ENCODE assay signal across 18 mouse cellular contexts in the genomic region with DNA sequence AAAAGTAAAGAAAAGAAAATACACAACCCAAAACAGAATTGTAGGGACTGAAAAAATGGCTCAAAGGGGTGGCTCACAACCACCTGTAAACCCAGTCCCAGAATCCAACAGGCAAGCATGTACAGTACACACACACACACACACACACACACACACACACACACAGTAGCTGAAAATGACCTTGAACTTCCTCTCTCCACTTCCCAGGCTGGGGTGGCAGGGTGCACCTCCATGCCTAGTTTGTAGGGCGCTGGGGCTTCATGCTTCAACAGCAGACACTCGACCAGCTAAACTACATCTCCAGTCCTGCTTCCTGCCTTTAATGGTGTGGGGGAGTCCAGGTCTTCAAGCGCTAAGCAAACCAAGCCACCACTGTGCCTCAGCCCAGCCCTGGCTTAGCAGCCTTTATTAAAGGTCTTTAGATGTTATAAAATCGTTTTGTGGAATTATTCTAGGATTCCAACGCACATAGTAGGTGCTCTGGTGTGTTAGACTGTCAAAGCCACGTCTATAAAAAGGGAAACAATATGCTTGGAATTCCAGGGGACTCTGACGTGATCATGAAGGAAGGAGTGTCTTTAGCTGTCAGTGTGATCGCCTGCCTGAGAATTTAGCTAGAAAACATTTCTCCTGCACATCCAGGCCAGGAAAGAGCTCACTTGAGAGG. TPM values are rescaled to one million over a fixed set of nuclear protein-coding genes. Genes with fewer than 3 reads are reported as not detected.
DNase-seq lines count a peak whose midpoint lies in the region; ATAC-seq and TF ChIP-seq lines count a peak whose summit lies in the region.
"Had no signal": no experiment of that assay in that cellular context is flagged by ENCODE, and none has a peak within 500 bp of the region (broad histone marks: within the 10 kb centered on the region; RNA-seq: fewer than 3 reads in every experiment).

No protein-coding gene starts in this region.

- no peak for TF ChIP-seq EP300 in stomach, postnatal 0 days (optimal IDR thresholded peaks at IDR 0.05)

- no peak overlapping the region for H3K4me3 ChIP-seq in kidney, embryonic 14.5 days (ENCODE audit: low read length)
- no peak overlapping the region for H3K4me3 ChIP-seq in stomach, embryonic 16.5 days (replicated peaks; ENCODE audit: low read length)
- no peak overlapping the region for H3K4me3 ChIP-seq in stomach, postnatal 0 days (ENCODE audit: low read depth, low read length)
- H3K4me3 ChIP-seq: embryonic facial prominence, embryonic 12.5 days; neural tube, embryonic 13.5 days had no signal

- TF ChIP-seq CTCF in stomach, postnatal 0 days (IDR thresholded peaks at IDR 0.05; ENCODE audit: low read depth): no peak

- no peaks in the 10 kb centered on the region for H3K36me3 ChIP-seq in kidney, embryonic 14.5 days (ENCODE audit: control insufficient read depth, insufficient read depth, low read length)
- no peaks in the 10 kb centered on the region for H3K36me3 ChIP-seq in stomach, embryonic 16.5 days (ENCODE audit: control insufficient read depth, insufficient read depth, low read length)
- H3K36me3 ChIP-seq in stomach, postnatal 0 days (ENCODE audit: control insufficient read depth, insufficient read depth, low read length): no peaks in the 10 kb centered on the region
- H3K36me3 ChIP-seq: embryonic facial prominence, embryonic 12.5 days; neural tube, embryonic 13.5 days had no signal

- 28% methylated on average over 8 of the region's 8 CpGs for WGBS in kidney, embryonic 14.5 days
- WGBS in stomach, embryonic 16.5 days: 49% methylated on average over 8 of the region's 8 CpGs
- 43% methylated on average over 8 of the region's 8 CpGs for WGBS in stomach, postnatal 0 days

- H3K27ac ChIP-seq in kidney, embryonic 14.5 days (ENCODE audit: low read depth, low read length): 0 out of 2 replicates have a peak overlapping the region, but pooled peaks have one; percentile 1
- H3K27ac ChIP-seq in stomach, embryonic 16.5 days (ENCODE audit: low read length): peak overlapping the region; percentile 13; the same call in 1 of the 2 replicates
- H3K27ac ChIP-seq in stomach, postnatal 0 days (replicated peaks): no peak overlapping the region
- H3K27ac ChIP-seq: embryonic facial prominence, embryonic 12.5 days; neural tube, embryonic 13.5 days had no signal

- H3K9me3 ChIP-seq in kidney, embryonic 14.5 days (ENCODE audit: control insufficient read depth, low read length): no peaks in the 10 kb centered on the region
- no peaks in the 10 kb centered on the region for H3K9me3 ChIP-seq in stomach, embryonic 16.5 days (replicated peaks; ENCODE audit: control insufficient read depth, low read length)
- H3K9me3 ChIP-seq in stomach, postnatal 0 days (ENCODE audit: control insufficient read depth, low read length): no peaks in the 10 kb centered on the region
- H3K9me3 ChIP-seq: embryonic facial prominence, embryonic 12.5 days; neural tube, embryonic 13.5 days had no signal

- no peak for DNase-seq in kidney, adult 8-10 months
- no peak for DNase-seq in stomach, postnatal 0 days (ENCODE audit: low spot score)
- DNase-seq in naive thymus-derived CD4-positive, alpha-beta T cell, adult 2 months (ENCODE audit: low read depth): peak; percentile 48
- DNase-seq in right cerebral cortex, adult 2 months (ENCODE audit: low spot score in 2 of 2): no peak
- no peak for DNase-seq in c-Kit-positive CD71-positive TER-119-positive erythroid progenitor cells, embryonic 14.5 days (ENCODE audit: low spot score)
- DNase-seq: cerebellum, postnatal 25 days; forebrain, postnatal 0 days; gastrocnemius, postnatal 10 days; kidney, postnatal 14 days; lung, postnatal 4 days; midbrain, embryonic 14.5 days; right cerebral cortex, postnatal 4 days had no signal

- H3K27me3 ChIP-seq in kidney, embryonic 14.5 days (ENCODE audit: control insufficient read depth, insufficient read depth, low read length): no peaks in the 10 kb centered on the region
- H3K27me3 ChIP-seq in stomach, embryonic 16.5 days (ENCODE audit: control insufficient read depth, insufficient read depth, low read length): no peaks in the 10 kb centered on the region
- H3K27me3 ChIP-seq in stomach, postnatal 0 days (ENCODE audit: control insufficient read depth, insufficient read depth, low read length): no peaks in the 10 kb centered on the region
- H3K27me3 ChIP-seq: embryonic facial prominence, embryonic 12.5 days; neural tube, embryonic 13.5 days had no signal

- H3K9ac ChIP-seq in kidney, embryonic 14.5 days (ENCODE audit: low read depth, low read length): no peak overlapping the region
- no peak overlapping the region for H3K9ac ChIP-seq in stomach, embryonic 16.5 days (ENCODE audit: low read length)
- H3K9ac ChIP-seq in stomach, postnatal 0 days (ENCODE audit: low read length): no peak overlapping the region
- H3K9ac ChIP-seq: embryonic facial prominence, embryonic 12.5 days; forebrain, postnatal 0 days; neural tube, embryonic 13.5 days had no signal

- ATAC-seq in kidney, embryonic 14.5 days (ENCODE audit: low FRiP score, low TSS enrichment): no peak
- ATAC-seq in stomach, embryonic 16.5 days (ENCODE audit: insufficient read depth, low FRiP score): no peak
- ATAC-seq in stomach, postnatal 0 days (ENCODE audit: low FRiP score, low TSS enrichment): no peak
- peak; percentile 25 for ATAC-seq in granulocyte monocyte progenitor cell, adult 5-6 weeks (replicated peaks; ENCODE audit: poor library complexity, severe bottlenecking)
- ATAC-seq: inflammation-experienced regulatory T-cells, adult 6 months had no signal

- H3K4me1 ChIP-seq in kidney, embryonic 14.5 days (ENCODE audit: control insufficient read depth, insufficient read depth, low read length): peaks cover 18% of the 10 kb centered on the region
- H3K4me1 ChIP-seq in stomach, embryonic 16.5 days (ENCODE audit: control insufficient read depth, insufficient read depth, low read length): peaks cover 18% of the 10 kb centered on the region
- H3K4me1 ChIP-seq in stomach, postnatal 0 days (replicated peaks; ENCODE audit: control insufficient read depth, insufficient read depth): no peaks in the 10 kb centered on the region

- no peak overlapping the region for H3K4me2 ChIP-seq in kidney, embryonic 14.5 days (replicated peaks; ENCODE audit: low read depth, low read length)
- H3K4me2 ChIP-seq in stomach, embryonic 16.5 days (ENCODE audit: low read depth, low read length): no peak overlapping the region
- no peak overlapping the region for H3K4me2 ChIP-seq in stomach, postnatal 0 days (replicated peaks; ENCODE audit: low read depth)
- H3K4me2 ChIP-seq: embryonic facial prominence, embryonic 12.5 days had no signal

RNA-seq across cellular contexts. Expression of gene Arhgef10l, which starts 15.1 kb away (rescaled TPM):
- 11.8 and 18.2 TPM in 2 replicates for polyA plus RNA-seq in kidney, embryonic 14.5 days (2014; fragmentation: Nextera tagmentation; extraction: Ambion mirVana)
- 18.4 and 21.7 TPM in 2 replicates for polyA plus RNA-seq in stomach, embryonic 16.5 days (2015; fragmentation: Nextera tagmentation; extraction: Ambion mirVana)
- 11.3 and 12.7 TPM in 2 replicates for polyA plus RNA-seq in stomach, postnatal 0 days (2015; fragmentation: Nextera tagmentation; extraction: Ambion mirVana)
- 4.2 and 6.0 TPM in 2 replicates for total RNA-seq in granulocyte monocyte progenitor cell, adult 5-6 weeks (2014; fragmentation: Nextera tagmentation)
- total RNA-seq in granulocyte monocyte progenitor cell, adult 5-6 weeks (2017): 6.9 and 7.2 TPM in 2 replicates

RNA-seq across cellular contexts. Expression of gene Rcc2, which starts 19.5 kb away (rescaled TPM):
- 35.3 and 45.2 TPM in 2 replicates for polyA plus RNA-seq in kidney, embryonic 14.5 days (2014; fragmentation: Nextera tagmentation; extraction: Ambion mirVana)
- polyA plus RNA-seq in stomach, embryonic 16.5 days (2015; fragmentation: Nextera tagmentation; extraction: Ambion mirVana): 15.1 and 16.2 TPM in 2 replicates
- polyA plus RNA-seq in stomach, postnatal 0 days (2015; fragmentation: Nextera tagmentation; extraction: Ambion mirVana): 18.9 and 20.4 TPM in 2 replicates
- 150 and 183 TPM in 2 replicates for total RNA-seq in granulocyte monocyte progenitor cell, adult 5-6 weeks (2014; fragmentation: Nextera tagmentation)
- 146 and 176 TPM in 2 replicates for total RNA-seq in granulocyte monocyte progenitor cell, adult 5-6 weeks (2017)
